Mouse (Mus musculus) right cerebral cortex, postnatal 14 days (tissue): Measurements from ENCODE around the gene Fes.
"Not testable (repeated sequence)": the region's sequence is repeated elsewhere in the genome, so short reads cannot be mapped to it uniquely, and the experiment has no call there.

Experiments
- DNase-seq: peaks from one replicate; pipeline ENCODE4 v3.0.0; 2022

The Fes gene

GRCm38 (mm10) chr7:80404101-80404894, 16.6 kb upstream of the Fes start:
- no peak for DNase-seq

GRCm38 (mm10) chr7:80403551-80403950, 15.8 kb upstream of the Fes start:
- DNase-seq = peak; percentile 48

GRCm38 (mm10) chr7:80402651-80403321, 15.0 kb upstream of the Fes start:
- peak; percentile 64 for DNase-seq

GRCm38 (mm10) chr7:80401860-80402641, 14.3 kb upstream of the Fes start:
- no peak for DNase-seq

- no peak for DNase-seq
These were observed 13.5 kb upstream of the Fes start for GRCm38 (mm10) chr7:80401041-80401859.

- DNase-seq = no peak
These were observed 12.8 kb upstream of the Fes start for GRCm38 (mm10) chr7:80400571-80400970.

- no peak for DNase-seq
These were observed 12.4 kb upstream of the Fes start for GRCm38 (mm10) chr7:80400099-80400498.

- no peak for DNase-seq
These were observed 11.1 kb upstream of the Fes start for GRCm38 (mm10) chr7:80398654-80399444.

GRCm38 (mm10) chr7:80397986-80398385, 10.2 kb upstream of the Fes start:
- DNase-seq = no peak

- DNase-seq = not testable (repeated sequence)
These were observed 8.7 kb upstream of the Fes start for GRCm38 (mm10) chr7:80396427-80396826.

GRCm38 (mm10) chr7:80394600-80394999, 6.9 kb upstream of the Fes start:
- DNase-seq = no peak

GRCm38 (mm10) chr7:80392119-80392518, 4.4 kb upstream of the Fes start:
- DNase-seq = no peak

GRCm38 (mm10) chr7:80387033-80387632, 613 bp downstream of the Fes start:
- no peak for DNase-seq

- peak; percentile 97 for DNase-seq
These were observed 1.4 kb downstream of the Fes start for GRCm38 (mm10) chr7:80386235-80386930.

GRCm38 (mm10) chr7:80382919-80383318, 4.8 kb downstream of the Fes start:
- no peak for DNase-seq

- DNase-seq = no peak
These were observed 8.2 kb downstream of the Fes start for GRCm38 (mm10) chr7:80379531-80379930.

GRCm38 (mm10) chr7:80377471-80377870, 10.3 kb downstream of the Fes start:
- peak; percentile 60 for DNase-seq

GRCm38 (mm10) chr7:80376192-80376591, 11.6 kb downstream of the Fes start:
- DNase-seq = no peak

GRCm38 (mm10) chr7:80375376-80376039, 12.2 kb downstream of the Fes start:
- no peak for DNase-seq

- DNase-seq = no peak
These were observed 13.0 kb downstream of the Fes start for GRCm38 (mm10) chr7:80374733-80375132.
